10 mouse cellular contexts compared by ENCODE assay signal in genomic region chr4:148531341-148531740, GRCm38 (mm10).
DNase-seq lines count a peak whose midpoint lies in the region.
"Had no signal": no experiment of that assay in that cellular context is flagged by ENCODE, and none has a peak within 500 bp of the region (broad histone marks: within the 10 kb centered on the region; RNA-seq: fewer than 3 reads in every experiment).

No protein-coding gene starts in this region.

- peak; percentile 25 for DNase-seq in cerebellum, adult 11-12 months
- DNase-seq in cerebellum, postnatal 4 days (ENCODE audit: low spot score in 2 of 2): no peak
- DNase-seq in embryo, embryonic 9.5 days (ENCODE audit: extremely low spot score): peak; percentile 7
- no peak for DNase-seq in embryo, embryonic 11 days
- peak; percentile 49 for DNase-seq in brain, adult 2 months (ENCODE audit: low read depth, low spot score)
- DNase-seq in cerebellum, adult 9-10 months: peak; percentile 36
- no peak for DNase-seq in urinary bladder, postnatal 14 days (ENCODE audit: low spot score)
- no peak for DNase-seq in right cerebral cortex, adult 18-20 months
- DNase-seq: gastrocnemius, postnatal 25 days; kidney, adult 18-20 months had no signal

Comparison
In these comparisons a context has a peak if more than half of its experiments do, and no peak if none do; other contexts are left out.
1. DNase-seq: peak in cerebellum, adult 11-12 months (single experiment), embryo, embryonic 9.5 days (single experiment), brain, adult 2 months (single experiment) and cerebellum, adult 9-10 months (single experiment); none in cerebellum, postnatal 4 days (0 of 2), embryo, embryonic 11 days (single experiment), urinary bladder, postnatal 14 days (single experiment) and right cerebral cortex, adult 18-20 months (single experiment).